Mouse (Mus musculus) brain, embryonic 18.5 days (tissue): ENCODE measurements around the gene Fam110a.
"Not testable (repeated sequence)": the region's sequence is repeated elsewhere in the genome, so short reads cannot be mapped to it uniquely, and the experiment has no call there.

ENCODE experiments used
- DNase-seq: peaks from one replicate; pipeline ENCODE4 v3.0.0-alpha.2; 2012; ENCODE audit warnings: low read depth, low spot score

Fam110a gene

GRCm38 (mm10) chr2:151997190-151997575 is 17.2 kb upstream of the Fam110a start:
- not testable (repeated sequence) for DNase-seq

- DNase-seq, result no peak
Measured at GRCm38 (mm10) chr2:151996229-151997189, 16.5 kb upstream of the Fam110a start, which contains the start of gene Slc52a3. Gene Slc52a3 (plus strand): TSS chr2:151996511.

- DNase-seq, result peak; percentile 39
Measured at GRCm38 (mm10) chr2:151994350-151995122, 14.5 kb upstream of the Fam110a start.

- DNase-seq, result no peak
Measured at GRCm38 (mm10) chr2:151991446-151991845, 11.4 kb upstream of the Fam110a start.

- no peak for DNase-seq
Measured at GRCm38 (mm10) chr2:151990985-151991394, 11.0 kb upstream of the Fam110a start.

- DNase-seq, result no peak
Measured at GRCm38 (mm10) chr2:151988978-151989377, 9.0 kb upstream of the Fam110a start.

- DNase-seq, result no peak
Measured at GRCm38 (mm10) chr2:151986958-151987357, 6.9 kb upstream of the Fam110a start.

GRCm38 (mm10) chr2:151985426-151986172 is 5.6 kb upstream of the Fam110a start:
- no peak for DNase-seq

GRCm38 (mm10) chr2:151984019-151984418 is 4.0 kb upstream of the Fam110a start:
- no peak for DNase-seq

- DNase-seq, result no peak
Measured at GRCm38 (mm10) chr2:151982476-151982875, 2.5 kb upstream of the Fam110a start.

- no peak for DNase-seq
Measured at GRCm38 (mm10) chr2:151981268-151981667, 1.2 kb upstream of the Fam110a start.

GRCm38 (mm10) chr2:151980355-151980693 is 305 bp upstream of the Fam110a start:
- DNase-seq, result no peak

- no peak for DNase-seq
Measured at GRCm38 (mm10) chr2:151978494-151978893, 1.5 kb downstream of the Fam110a start.

- no peak for DNase-seq
Measured at GRCm38 (mm10) chr2:151977689-151978440, 2.2 kb downstream of the Fam110a start.

- no peak for DNase-seq
Measured at GRCm38 (mm10) chr2:151976067-151976466, 4.0 kb downstream of the Fam110a start.

- no peak for DNase-seq
Measured at GRCm38 (mm10) chr2:151975295-151975694, 4.7 kb downstream of the Fam110a start.

- DNase-seq, result no peak
Measured at GRCm38 (mm10) chr2:151973595-151974562, 6.1 kb downstream of the Fam110a start.

- DNase-seq, result no peak
Measured at GRCm38 (mm10) chr2:151972880-151973594, 7.0 kb downstream of the Fam110a start.

GRCm38 (mm10) chr2:151971748-151972147 is 8.3 kb downstream of the Fam110a start:
- DNase-seq, result no peak
